Mouse (Mus musculus): ENCODE data around the gene Mrpl58. TPM values are rescaled to one million over a fixed set of nuclear protein-coding genes. Genes with fewer than 3 reads are reported as not detected.

Gene Mrpl58
- 228 and 253 TPM in 2 replicates for polyA plus RNA-seq (2016; fragmentation: Nextera tagmentation; extraction: Ambion mirVana)

DNA sequence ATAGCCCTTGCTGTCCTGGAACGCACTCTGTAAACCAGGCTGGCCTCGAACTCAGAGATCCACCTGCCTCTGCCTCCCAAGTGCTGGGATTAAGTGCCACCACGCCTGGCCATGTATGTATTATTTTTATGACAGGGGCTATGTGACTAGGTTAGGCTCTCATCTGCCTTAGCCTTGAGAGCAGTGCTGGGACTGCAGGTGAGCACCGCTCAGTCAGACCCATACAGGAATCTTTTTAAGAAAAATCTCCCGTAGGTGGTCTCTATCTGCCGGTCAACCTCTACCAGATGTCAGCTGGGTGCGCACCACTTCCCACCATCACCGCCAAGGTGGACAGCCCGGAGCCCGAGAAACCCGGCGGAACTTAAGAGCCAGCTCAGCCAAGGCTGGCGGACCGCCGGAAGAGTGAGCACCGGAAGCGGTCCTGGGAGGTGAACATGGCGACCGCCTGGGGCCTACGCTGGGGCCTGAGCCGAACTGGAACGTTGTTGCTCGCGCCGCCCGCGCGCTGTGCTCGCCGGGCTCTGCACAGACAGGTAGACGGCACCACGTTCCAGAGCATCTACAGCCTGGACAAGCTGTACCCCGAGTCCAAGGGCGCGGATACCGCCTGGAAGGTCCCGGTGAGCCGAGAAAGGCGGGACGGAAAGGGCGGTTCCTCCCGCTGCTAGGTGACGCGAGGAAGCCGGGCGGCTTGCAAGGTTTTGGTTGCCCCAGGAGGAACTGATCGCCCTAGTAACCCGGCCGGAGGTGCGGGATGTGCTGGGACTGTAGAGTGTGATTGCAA is at the start of gene Mrpl58:
Gene Mrpl58, plus strand, starts transcription at position 415 of the 787 bp plus-strand sequence.
- no peaks in the 10 kb centered on the region for H3K9me3 ChIP-seq
- peak; percentile 89 for DNase-seq (ENCODE audit: low spot score)
- H3K4me3 ChIP-seq = peak within 1 kb of the TSS; percentile 93
- 3% methylated on average over 50 of the region's 50 CpGs for WGBS
- peak within 1 kb of the TSS; percentile 98 for H3K27ac ChIP-seq
- H3K27me3 ChIP-seq (ENCODE audit: insufficient read depth, poor library complexity, severe bottlenecking) = no peaks in the 10 kb centered on the region
- H3K4me1 ChIP-seq (replicated peaks) = peaks cover 44% of the 10 kb centered on the region
- H3K36me3 ChIP-seq = peaks cover 32% of the 10 kb centered on the region

DNA sequence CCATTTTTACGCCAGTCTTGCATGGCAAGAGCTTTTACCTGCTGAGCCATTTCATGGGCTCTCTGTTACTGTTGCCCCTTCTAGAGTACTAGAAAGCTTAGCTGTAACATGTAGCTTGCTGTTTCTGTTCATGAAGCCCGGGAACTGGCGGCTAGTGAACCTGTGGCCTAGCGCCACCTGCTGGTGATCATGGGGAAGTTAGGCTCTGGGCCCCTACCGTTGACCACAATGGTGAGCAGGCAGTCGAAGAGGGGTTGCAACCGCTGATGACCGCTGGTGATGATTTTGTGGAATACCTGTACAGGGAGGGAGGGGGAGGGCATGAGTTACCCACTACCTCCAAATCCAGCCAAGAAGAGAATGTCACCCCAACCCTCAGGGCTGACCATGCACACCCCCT is 49.4 kb upstream of the Mrpl58 start:
- Histone ChIP-seq H3K36me3 (peaks cover 10% of the 10 kb centered on the region), H3K27me3 (ENCODE audit: insufficient read depth, poor library complexity, severe bottlenecking) (peaks cover 67% of the 10 kb centered on the region), H3K27ac (no peak overlapping the region), H3K9me3 (no peaks in the 10 kb centered on the region), H3K4me1 (replicated peaks) (peaks cover 12% of the 10 kb centered on the region), H3K4me3 (no peak overlapping the region)
- 10% methylated on average over 8 of the region's 8 CpGs for WGBS
- DNase-seq (ENCODE audit: low spot score) = peak; percentile 85

DNA sequence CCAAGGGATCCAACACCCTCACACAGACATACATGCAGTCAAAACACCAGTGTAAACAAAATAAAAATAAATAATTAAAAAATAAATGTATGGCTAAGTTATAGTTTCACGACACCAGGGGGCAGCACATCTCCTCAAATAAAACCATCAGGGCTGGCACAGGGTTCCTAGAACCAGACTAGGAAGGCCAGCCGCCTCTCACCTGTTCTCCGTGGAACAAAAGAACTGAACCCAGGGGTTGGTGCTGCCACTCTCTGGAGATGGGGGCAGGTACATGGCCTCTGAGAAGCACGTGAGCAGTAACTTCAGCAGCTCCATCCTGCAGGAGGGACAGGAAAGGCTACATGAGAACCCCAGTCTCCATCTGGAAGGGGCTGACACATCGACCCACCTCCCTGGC is 45.1 kb upstream of the Mrpl58 start:
- no peaks in the 10 kb centered on the region for H3K9me3 ChIP-seq
- H3K36me3 ChIP-seq = no peaks in the 10 kb centered on the region
- WGBS = 18% methylated on average over 5 of the region's 5 CpGs
- H3K4me1 ChIP-seq (replicated peaks) = peaks cover 25% of the 10 kb centered on the region
- DNase-seq (ENCODE audit: low spot score) = peak; percentile 63
- peak overlapping the region; percentile 73 for H3K27ac ChIP-seq
- H3K27me3 ChIP-seq (ENCODE audit: insufficient read depth, poor library complexity, severe bottlenecking) = peaks cover 39% of the 10 kb centered on the region
- H3K4me3 ChIP-seq = no peak overlapping the region

DNA sequence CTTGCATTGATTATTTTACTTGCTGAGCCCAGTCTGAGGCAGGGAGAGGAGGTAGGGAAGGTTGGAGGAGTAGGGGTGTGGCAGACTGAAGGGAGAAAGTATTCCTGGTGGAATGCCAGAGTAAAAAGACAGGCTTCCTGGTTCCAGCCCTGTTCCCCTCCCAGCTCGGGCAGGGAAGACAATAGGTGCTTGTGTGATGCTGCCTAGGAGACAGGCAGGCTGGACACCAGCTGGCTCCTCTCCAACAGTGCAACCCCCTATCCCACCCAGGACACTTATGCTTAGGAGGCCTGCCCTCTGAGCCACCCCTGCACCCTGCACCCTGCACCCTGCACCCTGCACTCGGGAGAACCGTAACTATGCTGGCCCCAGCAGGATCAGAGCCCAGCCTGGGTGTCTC is 44.3 kb upstream of the Mrpl58 start:
- 51% methylated on average over 3 of the region's 3 CpGs for WGBS
- H3K4me1 ChIP-seq (replicated peaks) = peaks cover 31% of the 10 kb centered on the region
- no peak overlapping the region for H3K4me3 ChIP-seq
- peak overlapping the region; percentile 73 for H3K27ac ChIP-seq
- no peaks in the 10 kb centered on the region for H3K36me3 ChIP-seq
- DNase-seq (ENCODE audit: low spot score) = no peak
- H3K9me3 ChIP-seq = no peaks in the 10 kb centered on the region
- H3K27me3 ChIP-seq (ENCODE audit: insufficient read depth, poor library complexity, severe bottlenecking) = peaks cover 42% of the 10 kb centered on the region

DNA sequence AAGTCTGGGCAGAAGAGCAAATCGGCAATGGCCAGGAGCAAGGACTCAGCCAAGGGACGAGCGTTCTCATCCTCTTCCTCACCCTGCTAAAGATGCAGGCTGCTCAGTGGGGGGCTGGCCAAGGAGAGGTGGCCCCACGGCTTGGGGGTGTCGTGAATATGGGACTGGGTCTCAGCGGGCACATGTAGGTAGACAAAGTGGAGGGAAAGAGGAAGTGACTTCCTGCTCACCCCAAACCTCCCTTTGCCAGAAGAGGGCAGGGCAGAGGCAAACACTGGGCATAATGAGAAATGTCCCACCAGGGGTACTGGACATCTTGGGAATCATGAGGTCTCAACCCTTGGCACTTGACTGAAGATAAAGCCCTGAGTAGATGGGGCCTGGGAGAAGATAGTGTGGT is 43.8 kb upstream of the Mrpl58 start:
- no peak for DNase-seq (ENCODE audit: low spot score)
- H3K27ac ChIP-seq = peak overlapping the region; percentile 73
- H3K9me3 ChIP-seq = no peaks in the 10 kb centered on the region
- peaks cover 43% of the 10 kb centered on the region for H3K27me3 ChIP-seq (ENCODE audit: insufficient read depth, poor library complexity, severe bottlenecking)
- H3K4me3 ChIP-seq = no peak overlapping the region
- peaks cover 31% of the 10 kb centered on the region for H3K4me1 ChIP-seq (replicated peaks)
- WGBS = 68% methylated on average over 6 of the region's 6 CpGs
- no peaks in the 10 kb centered on the region for H3K36me3 ChIP-seq

DNA sequence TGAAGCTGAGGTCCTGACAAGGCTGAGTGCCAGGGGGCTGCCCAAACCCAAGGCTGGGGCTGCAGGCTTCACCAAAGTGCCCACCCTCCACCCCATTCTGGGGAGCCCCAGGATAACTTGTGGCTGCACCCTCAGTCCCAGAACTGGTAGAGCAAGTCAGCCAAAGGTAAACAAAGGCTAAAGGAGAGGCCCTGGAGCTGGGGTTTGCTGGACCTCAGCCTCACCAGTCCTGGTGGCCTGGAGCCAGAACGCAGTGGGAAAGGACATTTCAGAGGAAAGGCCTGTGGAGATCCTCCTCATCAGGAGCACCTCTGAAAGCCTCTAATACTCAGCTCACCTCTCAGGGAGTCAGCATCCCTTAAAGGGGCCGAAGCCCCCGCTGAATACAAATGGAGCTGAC is 39.4 kb upstream of the Mrpl58 start:
- no peak overlapping the region for H3K27ac ChIP-seq
- 90% methylated on average over 3 of the region's 3 CpGs for WGBS
- no peak for DNase-seq (ENCODE audit: low spot score)
- no peaks in the 10 kb centered on the region for H3K9me3 ChIP-seq
- no peaks in the 10 kb centered on the region for H3K36me3 ChIP-seq
- peaks cover 49% of the 10 kb centered on the region for H3K4me1 ChIP-seq (replicated peaks)
- no peak overlapping the region for H3K4me3 ChIP-seq
- H3K27me3 ChIP-seq (ENCODE audit: insufficient read depth, poor library complexity, severe bottlenecking) = peaks cover 58% of the 10 kb centered on the region

DNA sequence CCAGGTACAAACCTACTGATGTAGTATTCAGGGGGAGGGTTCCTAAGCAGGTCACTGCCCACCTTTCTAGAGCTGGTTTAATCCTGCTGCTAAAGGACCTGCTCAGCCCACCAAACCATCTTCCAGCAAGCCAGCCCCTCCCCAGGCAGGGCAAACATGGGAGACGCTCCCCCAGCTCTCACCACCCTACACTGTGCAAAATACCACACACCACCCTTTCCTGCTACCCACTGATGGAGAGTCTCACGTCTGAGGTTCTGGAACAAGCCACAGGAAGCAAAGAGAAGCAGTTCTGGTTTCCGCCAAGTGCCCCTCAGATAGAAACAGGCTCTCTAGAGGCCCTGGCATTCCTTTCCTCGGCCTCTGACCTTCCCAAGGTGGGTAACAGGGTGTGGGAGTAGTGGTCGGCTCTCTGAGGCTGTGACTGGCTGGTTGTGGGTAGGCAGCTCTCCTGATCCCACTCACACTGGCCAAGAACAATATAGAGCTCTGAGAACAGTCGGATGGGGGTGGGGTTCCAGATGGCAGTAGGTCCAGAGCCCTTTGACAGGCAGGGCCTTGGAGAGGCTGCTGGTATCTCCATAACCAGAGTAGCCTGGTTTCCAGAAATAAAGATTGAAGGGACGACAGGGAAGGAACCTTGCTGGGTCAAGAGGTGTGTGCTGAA is 37.4 kb upstream of the Mrpl58 start:
- H3K9me3 ChIP-seq = no peaks in the 10 kb centered on the region
- H3K4me3 ChIP-seq = peak overlapping the region; percentile 70
- 46% methylated on average over 7 of the region's 7 CpGs for WGBS
- peak overlapping the region; percentile 85; the same call in 1 of the 2 replicates for H3K27ac ChIP-seq
- peaks cover 36% of the 10 kb centered on the region for H3K4me1 ChIP-seq (replicated peaks)
- no peaks in the 10 kb centered on the region for H3K36me3 ChIP-seq
- DNase-seq (ENCODE audit: low spot score) = no peak
- peaks cover 74% of the 10 kb centered on the region for H3K27me3 ChIP-seq (ENCODE audit: insufficient read depth, poor library complexity, severe bottlenecking)

DNA sequence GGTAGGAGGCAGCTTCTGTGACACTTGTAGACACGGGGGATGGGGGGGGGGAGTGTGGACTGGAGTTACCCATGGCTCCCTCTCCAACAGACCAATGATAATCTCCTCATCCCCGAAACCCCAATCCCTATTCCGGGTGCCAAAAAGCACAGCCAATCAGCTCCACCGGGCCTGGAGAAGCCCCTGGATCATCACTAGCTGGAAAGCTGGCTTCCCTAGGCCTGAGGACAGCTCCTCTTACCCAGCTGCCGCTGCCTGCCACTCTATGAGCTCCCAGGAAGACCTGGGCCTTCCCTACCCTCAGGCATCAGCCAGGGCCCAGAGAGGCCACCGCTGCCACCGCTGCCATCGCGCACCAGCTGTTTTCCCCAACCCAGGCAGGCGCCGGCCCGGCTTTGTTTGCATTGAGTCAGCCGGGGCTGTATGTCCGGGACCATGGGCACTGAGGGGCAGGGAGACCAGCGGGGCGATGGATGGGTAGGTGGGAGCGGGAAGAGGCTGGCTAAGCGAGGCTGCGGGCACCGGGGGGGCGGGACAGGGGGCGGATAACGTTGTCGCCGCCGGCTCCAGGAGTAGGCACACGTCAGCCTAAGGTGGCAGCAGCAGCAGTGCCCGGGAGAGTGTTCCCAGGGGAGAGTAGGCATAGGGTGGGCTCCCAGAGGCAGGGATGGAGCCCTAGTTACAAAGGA is 36.7 kb upstream of the Mrpl58 start:
- H3K4me1 ChIP-seq (replicated peaks) = peaks cover 36% of the 10 kb centered on the region
- peaks cover 81% of the 10 kb centered on the region for H3K27me3 ChIP-seq (ENCODE audit: insufficient read depth, poor library complexity, severe bottlenecking)
- H3K9me3 ChIP-seq = no peaks in the 10 kb centered on the region
- H3K36me3 ChIP-seq = no peaks in the 10 kb centered on the region
- 3% methylated on average over 28 of the region's 28 CpGs for WGBS
- H3K27ac ChIP-seq = peak overlapping the region; percentile 85
- peak; percentile 52 for DNase-seq (ENCODE audit: low spot score)
- peak overlapping the region; percentile 70 for H3K4me3 ChIP-seq

DNA sequence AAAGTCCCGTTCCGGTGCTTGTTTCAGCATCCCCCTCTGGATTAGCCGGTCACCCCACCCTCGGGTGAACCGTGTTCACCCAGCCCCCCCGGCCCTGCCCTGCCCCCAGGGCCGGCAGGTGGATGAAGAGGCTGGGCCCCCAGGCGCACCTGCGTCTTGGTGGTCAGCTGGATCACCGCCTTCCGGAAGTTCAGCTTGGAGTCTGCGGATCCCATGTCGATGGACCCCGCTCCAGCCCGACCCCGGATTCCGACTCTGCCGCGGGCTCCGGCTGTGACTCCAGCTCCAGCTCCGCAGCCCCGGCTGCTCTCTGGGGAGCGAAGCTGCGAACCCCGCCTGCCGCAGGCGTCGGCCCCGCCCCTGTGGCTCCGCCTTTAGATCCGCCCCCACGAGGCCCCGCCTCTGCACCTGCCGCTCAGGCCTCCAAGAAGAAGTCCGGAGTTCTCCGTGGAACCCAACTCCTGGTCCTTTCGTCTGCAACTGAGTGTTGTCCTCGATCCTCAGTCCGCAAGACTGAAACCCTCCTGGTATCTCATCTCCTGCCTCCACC is 36.1 kb upstream of the Mrpl58 start, which contains the start of gene Hid1:
Gene Hid1, minus strand, starts transcription at position 362 of the 550 bp plus-strand sequence.
- Histone ChIP-seq H3K36me3 (no peaks in the 10 kb centered on the region), H3K9me3 (no peaks in the 10 kb centered on the region), H3K27ac (peak within 1 kb of the TSS; percentile 85), H3K27me3 (ENCODE audit: insufficient read depth, poor library complexity, severe bottlenecking) (peaks cover 87% of the 10 kb centered on the region), H3K4me3 (peak within 1 kb of the TSS; percentile 70), H3K4me1 (replicated peaks) (peaks cover 36% of the 10 kb centered on the region)
- DNase-seq (ENCODE audit: low spot score) = peak; percentile 82
- WGBS = under 1% methylated on average over 39 of the region's 39 CpGs

DNA sequence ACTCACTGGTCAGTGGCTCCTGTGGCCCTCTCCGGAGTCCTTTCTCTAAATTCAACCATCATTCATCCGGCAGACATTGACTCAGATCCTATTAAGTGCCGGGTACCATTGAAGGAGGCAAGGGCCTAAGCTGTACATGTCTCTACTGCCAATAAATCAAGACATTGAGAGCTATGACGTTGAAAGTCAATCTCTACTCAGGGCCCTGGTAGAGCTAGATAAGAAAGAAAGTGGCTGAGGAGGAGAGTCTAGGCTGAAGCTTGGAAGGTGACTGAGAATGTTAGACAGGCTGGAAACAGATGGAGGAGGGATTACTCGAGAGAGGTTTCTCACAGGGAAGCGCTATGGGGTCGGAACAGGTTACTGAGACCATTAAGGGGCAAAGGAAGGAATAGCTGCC is 33.2 kb upstream of the Mrpl58 start:
- Histone ChIP-seq H3K27ac (no peak overlapping the region), H3K36me3 (no peaks in the 10 kb centered on the region), H3K4me1 (replicated peaks) (peaks cover 38% of the 10 kb centered on the region), H3K27me3 (ENCODE audit: insufficient read depth, poor library complexity, severe bottlenecking) (peaks cover 98% of the 10 kb centered on the region), H3K9me3 (no peaks in the 10 kb centered on the region), H3K4me3 (no peak overlapping the region)
- DNase-seq (ENCODE audit: low spot score) = no peak
- WGBS = 65% methylated on average over 7 of the region's 7 CpGs

DNA sequence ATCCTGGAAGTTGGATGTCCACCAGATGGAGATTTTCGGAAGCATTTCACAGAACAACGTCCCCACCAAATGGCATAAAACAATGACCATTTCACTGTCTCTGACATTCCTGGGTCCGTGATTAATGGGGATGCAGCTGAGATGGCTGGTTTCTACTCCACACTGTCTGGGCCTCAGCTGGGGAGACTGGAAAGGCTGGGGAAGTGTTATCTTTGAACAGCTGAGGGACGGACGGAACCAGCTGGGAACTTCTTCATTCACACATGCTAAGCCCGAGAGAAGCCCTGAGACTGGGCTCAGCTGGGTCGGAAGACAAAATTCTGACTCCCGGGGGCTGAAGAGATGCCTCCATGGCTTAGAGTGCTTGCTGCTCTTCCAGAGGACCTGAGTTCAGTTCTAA is 32.2 kb upstream of the Mrpl58 start:
- peaks cover 28% of the 10 kb centered on the region for H3K4me1 ChIP-seq (replicated peaks)
- H3K27me3 ChIP-seq (ENCODE audit: insufficient read depth, poor library complexity, severe bottlenecking) = peaks cover 98% of the 10 kb centered on the region
- no peak for DNase-seq (ENCODE audit: low spot score)

DNA sequence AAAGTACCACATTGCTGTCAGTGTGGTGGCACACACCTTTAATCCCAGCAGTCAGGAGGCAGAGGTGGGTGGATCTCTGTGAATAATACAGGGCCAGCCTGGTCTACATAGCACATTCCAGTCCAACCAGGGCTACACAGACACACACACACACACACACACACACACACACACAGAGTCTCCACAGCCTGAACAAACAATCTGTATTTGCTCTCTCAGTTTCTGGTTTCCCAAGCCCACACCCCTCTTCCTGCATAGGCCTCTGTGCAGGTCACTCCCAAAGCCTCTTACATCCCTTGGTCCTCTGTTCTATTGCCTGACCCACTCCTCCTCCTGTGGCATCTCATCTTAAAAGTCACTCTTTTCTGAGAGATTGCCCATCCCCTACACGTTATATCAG is 31.5 kb upstream of the Mrpl58 start:
- Histone ChIP-seq H3K27ac (no peak overlapping the region), H3K27me3 (ENCODE audit: insufficient read depth, poor library complexity, severe bottlenecking) (peaks cover 98% of the 10 kb centered on the region), H3K9me3 (no peaks in the 10 kb centered on the region), H3K4me1 (replicated peaks) (peaks cover 22% of the 10 kb centered on the region), H3K4me3 (no peak overlapping the region), H3K36me3 (no peaks in the 10 kb centered on the region)
- 73% methylated on average over 1 of the region's 1 CpGs for WGBS
- no peak for DNase-seq (ENCODE audit: low spot score)

More for the DNA sequence above, 32.2 kb upstream of the Mrpl58 start:
- no peaks in the 10 kb centered on the region for H3K36me3 ChIP-seq
- no peak overlapping the region for H3K4me3 ChIP-seq
- WGBS = 65% methylated on average over 8 of the region's 8 CpGs
- H3K27ac ChIP-seq = no peak overlapping the region
- no peaks in the 10 kb centered on the region for H3K9me3 ChIP-seq
